Comparison of ENCODE assay signal across 11 mouse cellular contexts in genomic region chr2:179762521-179763305, GRCm38 (mm10).
A peak's percentile ranks its signal among the peaks of the same experiment; 100 is the strongest.
DNase-seq lines count a peak whose midpoint lies in the region; ATAC-seq lines count a peak whose summit lies in the region.
"Had no signal": no experiment of that assay in that cellular context is flagged by ENCODE, and none has a peak within 500 bp of the region (broad histone marks: within the 10 kb centered on the region; RNA-seq: fewer than 3 reads in every experiment).

No protein-coding gene starts in this region.

- peak; percentile 31; the same call in 1 of the 2 replicates for ATAC-seq in hindbrain, embryonic 13.5 days (ENCODE audit: low FRiP score)
- no peak for ATAC-seq in hindbrain, embryonic 12.5 days (ENCODE audit: low FRiP score)

- H3K9ac ChIP-seq in hindbrain, embryonic 13.5 days = no peak overlapping the region
- H3K9ac ChIP-seq in hindbrain, embryonic 12.5 days = no peak overlapping the region
- H3K9ac ChIP-seq: neural tube, embryonic 12.5 days had no signal

- H3K4me1 ChIP-seq in hindbrain, embryonic 13.5 days (replicated peaks) = peaks cover 57% of the 10 kb centered on the region
- H3K4me1 ChIP-seq in hindbrain, embryonic 12.5 days = peaks cover 38% of the 10 kb centered on the region

- no peak overlapping the region for H3K4me3 ChIP-seq in hindbrain, embryonic 13.5 days
- H3K4me3 ChIP-seq in hindbrain, embryonic 12.5 days = no peak overlapping the region
- H3K4me3 ChIP-seq: neural tube, embryonic 12.5 days had no signal

- peak overlapping the region; percentile 31 for H3K27ac ChIP-seq in hindbrain, embryonic 13.5 days
- no peak overlapping the region for H3K27ac ChIP-seq in hindbrain, embryonic 12.5 days
- H3K27ac ChIP-seq: neural tube, embryonic 12.5 days had no signal

- H3K36me3 ChIP-seq in hindbrain, embryonic 13.5 days = no peaks in the 10 kb centered on the region
- H3K36me3 ChIP-seq in hindbrain, embryonic 12.5 days = no peaks in the 10 kb centered on the region
- H3K36me3 ChIP-seq: neural tube, embryonic 12.5 days had no signal

- peak; percentile 97 for DNase-seq in brain, adult 2 months (ENCODE audit: low read depth, low spot score)
- DNase-seq in cerebellum, postnatal 4 days (ENCODE audit: low spot score in 2 of 2) = peak; percentile 23 to 71
- peak; percentile 38 to 70 for DNase-seq in layer of hippocampus, postnatal 14 days (ENCODE audit: low spot score in 2 of 2)
- no peak for DNase-seq in heart, adult 18-20 months
- no peak for DNase-seq in retina, postnatal 1 day
- DNase-seq in urinary bladder, adult 2 months (ENCODE audit: low spot score) = no peak
- DNase-seq: heart, postnatal 14 days; lung, postnatal 14 days had no signal

- H3K27me3 ChIP-seq in hindbrain, embryonic 13.5 days = peaks cover 9% of the 10 kb centered on the region; the same call in 1 of the 2 replicates
- H3K27me3 ChIP-seq in hindbrain, embryonic 12.5 days = peaks cover 20% of the 10 kb centered on the region; the same call in 1 of the 2 replicates

- no peak overlapping the region for H3K4me2 ChIP-seq in hindbrain, embryonic 13.5 days
- no peak overlapping the region for H3K4me2 ChIP-seq in hindbrain, embryonic 12.5 days (replicated peaks)
- H3K4me2 ChIP-seq: neural tube, embryonic 12.5 days had no signal

- no peaks in the 10 kb centered on the region for H3K9me3 ChIP-seq in hindbrain, embryonic 13.5 days
- H3K9me3 ChIP-seq in hindbrain, embryonic 12.5 days (replicated peaks) = no peaks in the 10 kb centered on the region
- H3K9me3 ChIP-seq: neural tube, embryonic 12.5 days had no signal

- WGBS in hindbrain, embryonic 13.5 days = 56% methylated on average over 13 of the region's 13 CpGs
- 65% methylated on average over 13 of the region's 13 CpGs for WGBS in hindbrain, embryonic 12.5 days

Comparison
In these comparisons a context has a peak if more than half of its experiments do, and no peak if none do; other contexts are left out.
1. DNase-seq: peak in brain, adult 2 months (single experiment), cerebellum, postnatal 4 days (2 of 2) and layer of hippocampus, postnatal 14 days (2 of 2); none in heart, adult 18-20 months (0 of 2), retina, postnatal 1 day (single experiment) and urinary bladder, adult 2 months (single experiment).